Mouse (Mus musculus): ENCODE measurements around the gene Nccrp1. TPM values are rescaled to one million over a fixed set of nuclear protein-coding genes. Genes with fewer than 3 reads are reported as not detected.
"Not testable (repeated sequence)": the region's sequence is repeated elsewhere in the genome, so short reads cannot be mapped to it uniquely, and the experiment has no call there.

The Nccrp1 gene
- polyA plus RNA-seq, 1 experiment: 0.10 TPM

- no peak for TF ChIP-seq CTCF (IDR thresholded peaks at IDR 0.05; ENCODE audit: extremely low read depth, insufficient read depth, low read length)
- no peak for TF ChIP-seq POLR2A (IDR thresholded peaks at IDR 0.05; ENCODE audit: extremely low read depth, insufficient read depth, low read length)
- no peak within 1 kb of the TSS for H3K27ac ChIP-seq (ENCODE audit: insufficient read depth, low read length)
These were observed 6.5 kb downstream of the Nccrp1 start, which contains the start of gene Sycn for GRCm38 (mm10) chr7:28540526-28540925. Sycn (plus strand) TSS chr7:28540885.

GRCm38 (mm10) chr7:28538886-28539285 lies 8.2 kb downstream of the Nccrp1 start:
- H3K4me1 ChIP-seq (ENCODE audit: control insufficient read depth, insufficient read depth, low read length): not testable (repeated sequence)

More at GRCm38 (mm10) chr7:28540526-28540925, 6.5 kb downstream of the Nccrp1 start, which contains the start of gene Sycn:
- Histone ChIP-seq H3K4me1 (ENCODE audit: control insufficient read depth, insufficient read depth, low read length) (no peaks in the 10 kb centered on the region), H3K4me3 (ENCODE audit: insufficient read depth, low read length) (no peak within 1 kb of the TSS)

DNA sequence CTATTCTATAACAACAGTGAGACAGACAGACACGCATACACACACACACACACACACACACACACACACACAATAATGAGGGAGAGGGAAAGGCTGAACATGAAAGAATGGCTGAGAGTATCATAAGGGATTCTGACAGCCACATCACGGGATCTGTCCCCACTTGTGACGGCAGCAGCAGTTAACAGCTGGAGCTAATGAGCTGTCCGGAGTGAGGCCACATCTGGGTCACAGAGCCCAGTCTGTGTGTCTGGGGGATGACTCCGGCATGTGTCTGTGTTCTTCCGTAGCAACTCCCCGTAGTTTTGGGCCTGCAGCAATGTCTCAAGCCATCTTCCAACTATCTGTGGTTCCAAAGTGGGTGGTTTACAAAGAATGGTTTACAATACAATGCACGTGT lies 15.0 kb downstream of the Nccrp1 start:
- Histone ChIP-seq H3K4me3 (ENCODE audit: insufficient read depth, low read length) (no peak overlapping the region), H3K4me1 (ENCODE audit: control insufficient read depth, insufficient read depth, low read length) (peaks cover 1% of the 10 kb centered on the region; the same call in 1 of the 2 replicates), H3K27ac (ENCODE audit: insufficient read depth, low read length) (no peak overlapping the region)
- TF ChIP-seq CTCF (IDR thresholded peaks at IDR 0.05; ENCODE audit: extremely low read depth, insufficient read depth, low read length) (no peak), POLR2A (IDR thresholded peaks at IDR 0.05; ENCODE audit: extremely low read depth, insufficient read depth, low read length) (no peak)

More at GRCm38 (mm10) chr7:28538886-28539285, 8.2 kb downstream of the Nccrp1 start:
- not testable (repeated sequence) for H3K27ac ChIP-seq (ENCODE audit: insufficient read depth, low read length); H3K4me3 ChIP-seq (ENCODE audit: insufficient read depth, low read length)

DNA sequence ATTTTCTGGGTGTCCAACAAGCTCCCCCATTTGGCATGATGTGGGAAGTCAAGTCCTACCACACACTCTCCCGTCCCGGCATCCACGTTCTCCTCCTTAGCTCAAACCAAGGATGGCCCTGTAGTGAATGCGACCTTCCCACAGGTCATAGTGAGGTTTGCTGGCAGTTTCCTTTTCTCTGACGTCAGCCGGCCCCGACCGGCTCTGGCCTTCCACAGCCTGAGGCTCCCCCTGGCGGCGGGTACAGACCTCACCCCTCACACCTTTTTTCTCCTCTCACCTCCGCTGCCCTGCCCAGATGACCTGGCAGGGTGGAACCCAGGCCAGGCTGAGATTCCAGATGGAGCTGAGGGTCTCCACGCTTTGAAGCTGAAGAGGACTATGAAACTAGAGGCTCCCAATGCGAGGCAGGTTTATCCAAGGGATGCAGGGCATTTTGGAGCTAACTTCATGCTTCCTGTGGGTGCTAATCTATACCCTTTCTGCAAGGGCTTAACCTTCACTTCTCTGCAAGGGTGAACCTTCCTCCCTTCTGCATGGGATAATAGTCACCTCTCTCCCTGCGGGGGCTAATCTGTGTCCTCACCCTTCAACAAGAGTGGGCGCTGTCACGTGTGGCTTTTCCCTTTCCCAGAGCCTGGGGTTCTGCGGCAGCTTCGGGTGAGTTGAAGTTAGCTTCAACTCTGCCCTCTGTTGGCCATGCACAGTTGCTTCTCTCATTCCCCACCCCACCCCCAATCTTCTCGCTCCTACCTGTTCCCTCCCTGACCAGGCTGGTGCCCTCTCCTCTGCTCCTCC lies 18.9 kb downstream of the Nccrp1 start:
- TF ChIP-seq POLR2A (IDR thresholded peaks at IDR 0.05; ENCODE audit: extremely low read depth, insufficient read depth, low read length) (no peak), CTCF (IDR thresholded peaks at IDR 0.05; ENCODE audit: extremely low read depth, insufficient read depth, low read length) (peak; percentile 47; the same call in 1 of the 2 replicates)

GRCm38 (mm10) chr7:28522536-28522935 lies 24.5 kb downstream of the Nccrp1 start, which contains the start of gene Ifnl3:
Ifnl3 (plus strand) TSS chr7:28522836.
- H3K4me1 ChIP-seq (ENCODE audit: control insufficient read depth, insufficient read depth, low read length); H3K27ac ChIP-seq (ENCODE audit: insufficient read depth, low read length); H3K4me3 ChIP-seq (ENCODE audit: insufficient read depth, low read length): not testable (repeated sequence)

More for the DNA sequence above, 18.9 kb downstream of the Nccrp1 start:
- Histone ChIP-seq H3K27ac (ENCODE audit: insufficient read depth, low read length) (no peak overlapping the region), H3K4me3 (ENCODE audit: insufficient read depth, low read length) (no peak overlapping the region), H3K4me1 (ENCODE audit: control insufficient read depth, insufficient read depth, low read length) (peaks cover 1% of the 10 kb centered on the region; the same call in 1 of the 2 replicates)

- H3K4me3 ChIP-seq (ENCODE audit: insufficient read depth, low read length): no peak overlapping the region
- TF ChIP-seq POLR2A (IDR thresholded peaks at IDR 0.05; ENCODE audit: extremely low read depth, insufficient read depth, low read length) (no peak), CTCF (IDR thresholded peaks at IDR 0.05; ENCODE audit: extremely low read depth, insufficient read depth, low read length) (no peak)
- H3K4me1 ChIP-seq (ENCODE audit: control insufficient read depth, insufficient read depth, low read length): no peaks in the 10 kb centered on the region
- no peak overlapping the region for H3K27ac ChIP-seq (ENCODE audit: insufficient read depth, low read length)
These were observed 35.6 kb downstream of the Nccrp1 start for GRCm38 (mm10) chr7:28511441-28511840.

DNA sequence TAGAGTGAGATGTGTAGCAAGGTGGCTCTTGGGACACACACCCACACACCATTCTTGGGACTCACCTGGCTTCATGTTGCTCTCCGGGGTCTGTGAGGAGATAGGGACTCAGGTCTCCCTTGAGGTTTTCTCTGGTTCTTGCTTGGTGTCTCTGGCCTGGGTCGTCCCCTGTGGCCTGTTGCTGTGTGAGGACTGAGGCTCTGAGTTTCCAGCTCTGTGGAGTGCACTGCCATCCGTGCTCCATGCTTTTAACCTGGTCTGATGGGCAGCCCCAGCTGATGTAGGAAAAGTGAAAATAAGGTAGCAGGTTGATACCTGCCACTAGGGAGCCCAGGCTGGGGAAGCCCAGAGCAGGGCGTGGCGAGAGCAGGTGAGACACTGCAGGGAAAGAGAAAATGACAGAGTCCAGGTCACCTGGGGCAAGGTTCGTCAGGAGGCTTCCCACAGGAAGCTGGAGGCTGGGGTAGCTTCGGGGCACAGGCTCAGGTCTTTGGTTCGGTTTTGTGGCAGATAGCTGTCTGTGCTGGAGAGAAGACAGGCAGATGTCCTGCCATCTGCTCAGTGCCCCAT lies 36.6 kb downstream of the Nccrp1 start, which contains the start of gene Ifnl2:
Gene Ifnl2 (minus strand): TSS at position 51 of the 570 bp plus-strand sequence.
- not testable (repeated sequence) for H3K27ac ChIP-seq (ENCODE audit: insufficient read depth, low read length); H3K4me1 ChIP-seq (ENCODE audit: control insufficient read depth, insufficient read depth, low read length); H3K4me3 ChIP-seq (ENCODE audit: insufficient read depth, low read length)

- not testable (repeated sequence) for H3K4me3 ChIP-seq (ENCODE audit: insufficient read depth, low read length); H3K4me1 ChIP-seq (ENCODE audit: control insufficient read depth, insufficient read depth, low read length); H3K27ac ChIP-seq (ENCODE audit: insufficient read depth, low read length)
These were observed 37.9 kb downstream of the Nccrp1 start for GRCm38 (mm10) chr7:28509121-28509520.

DNA sequence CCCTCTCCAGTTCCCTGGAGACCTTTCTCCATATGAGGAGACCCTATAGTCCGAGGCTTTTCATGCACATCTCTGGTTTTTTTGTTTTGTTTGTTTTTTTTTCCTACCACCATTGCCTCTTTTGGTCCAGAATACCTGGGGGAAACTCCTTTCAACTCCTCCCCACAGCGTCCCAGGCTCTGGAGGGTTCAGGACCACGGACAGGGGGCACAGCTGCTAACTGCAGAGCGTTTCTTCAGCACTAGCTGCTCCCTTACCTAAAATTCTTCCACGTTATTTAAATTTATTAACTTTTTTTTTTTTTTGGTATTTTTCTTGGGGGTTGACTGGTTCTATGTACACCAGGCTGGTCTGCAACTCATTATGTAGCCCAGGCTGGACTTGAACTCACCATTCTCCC lies 41.5 kb downstream of the Nccrp1 start:
- Histone ChIP-seq H3K4me3 (ENCODE audit: insufficient read depth, low read length) (no peak overlapping the region), H3K27ac (ENCODE audit: insufficient read depth, low read length) (no peak overlapping the region), H3K4me1 (ENCODE audit: control insufficient read depth, insufficient read depth, low read length) (no peaks in the 10 kb centered on the region)
- TF ChIP-seq CTCF (IDR thresholded peaks at IDR 0.05; ENCODE audit: extremely low read depth, insufficient read depth, low read length) (no peak), POLR2A (IDR thresholded peaks at IDR 0.05; ENCODE audit: extremely low read depth, insufficient read depth, low read length) (no peak)

DNA sequence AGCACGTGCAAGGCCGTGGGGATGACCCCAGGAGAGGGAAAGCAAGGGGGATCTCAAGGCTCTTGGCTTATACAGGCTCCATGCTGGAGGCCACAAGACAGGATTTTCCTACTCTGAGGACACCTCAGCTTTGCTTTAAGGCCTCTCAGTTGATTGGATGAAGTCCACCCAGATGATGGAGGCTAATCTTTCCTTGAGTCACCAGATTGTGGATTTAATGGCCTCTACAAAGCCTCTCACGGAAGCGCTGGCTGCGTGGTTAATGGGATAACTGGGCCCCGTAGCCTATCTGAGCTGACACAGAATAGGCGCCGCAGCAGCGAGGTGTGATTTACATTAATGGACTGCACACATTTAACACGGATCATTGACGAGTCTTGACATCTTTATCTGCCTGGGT lies 51.6 kb downstream of the Nccrp1 start:
- TF ChIP-seq POLR2A (IDR thresholded peaks at IDR 0.05; ENCODE audit: extremely low read depth, insufficient read depth, low read length) (no peak), CTCF (IDR thresholded peaks at IDR 0.05; ENCODE audit: extremely low read depth, insufficient read depth, low read length) (no peak)
- Histone ChIP-seq H3K27ac (ENCODE audit: insufficient read depth, low read length) (no peak overlapping the region), H3K4me1 (ENCODE audit: control insufficient read depth, insufficient read depth, low read length) (no peaks in the 10 kb centered on the region), H3K4me3 (ENCODE audit: insufficient read depth, low read length) (no peak overlapping the region)

Other genes with a start within 250 kb of the Nccrp1 start
- gene Dll3, start 245.0 kb downstream of the Nccrp1 start, polyA plus RNA-seq (2012; rRNA removed): 2.2 TPM in 2 replicates
- 56.9 and 58.6 TPM in 2 replicates for gene Timm50, start 235.2 kb downstream of the Nccrp1 start, polyA plus RNA-seq (2012; rRNA removed)
- 112 and 113 TPM in 2 replicates for gene Supt5, start 208.5 kb downstream of the Nccrp1 start, polyA plus RNA-seq (2012; rRNA removed)
- 648 and 653 TPM in 2 replicates for gene Rps16, start 196.6 kb downstream of the Nccrp1 start, polyA plus RNA-seq (2012; rRNA removed)
- gene Plekhg2, start 174.7 kb downstream of the Nccrp1 start, polyA plus RNA-seq (2012; rRNA removed): 3.5 and 4.2 TPM in 2 replicates
- 3.6 and 3.8 TPM in 2 replicates for gene Zfp36, start 167.0 kb downstream of the Nccrp1 start, polyA plus RNA-seq (2012; rRNA removed)
- 38.6 and 42.6 TPM in 2 replicates for gene Med29, start 154.5 kb downstream of the Nccrp1 start, polyA plus RNA-seq (2012; rRNA removed)
- gene Paf1, start 154.3 kb downstream of the Nccrp1 start, polyA plus RNA-seq (2012; rRNA removed): 101 and 108 TPM in 2 replicates
- gene Gmfg, start 109.8 kb downstream of the Nccrp1 start, polyA plus RNA-seq (2012; rRNA removed): 2.8 and 5.1 TPM in 2 replicates
- gene Lrfn1, start 95.3 kb downstream of the Nccrp1 start, polyA plus RNA-seq (2012; rRNA removed): 47.0 and 51.1 TPM in 2 replicates
- gene Ifnl2, start 36.8 kb downstream of the Nccrp1 start, polyA plus RNA-seq (2012; rRNA removed): not detected in 2 replicates
- gene Ifnl3, start 24.4 kb downstream of the Nccrp1 start, polyA plus RNA-seq (2012; rRNA removed): not detected in 2 replicates
- not detected in 2 replicates for gene Sycn, start 6.4 kb downstream of the Nccrp1 start, polyA plus RNA-seq (2012; rRNA removed)
- 59.0 and 63.8 TPM in 2 replicates for gene Samd4b, start 50.9 kb upstream of the Nccrp1 start, polyA plus RNA-seq (2012; rRNA removed)
- gene Pak4, start 50.9 kb upstream of the Nccrp1 start, polyA plus RNA-seq (2012; rRNA removed): 8.0 and 8.2 TPM in 2 replicates
- 0.89 and 1.3 TPM in 2 replicates for gene Acp7, start 84.1 kb upstream of the Nccrp1 start, polyA plus RNA-seq (2012; rRNA removed)
- 37.5 and 45.6 TPM in 2 replicates for gene Fbxo27, start 145.6 kb upstream of the Nccrp1 start, polyA plus RNA-seq (2012; rRNA removed)
- 3.0 and 3.4 TPM in 2 replicates for gene Fbxo17, start 169.6 kb upstream of the Nccrp1 start, polyA plus RNA-seq (2012; rRNA removed)
- gene Mrps12, start 194.6 kb upstream of the Nccrp1 start, polyA plus RNA-seq (2012; rRNA removed): 94.0 and 104 TPM in 2 replicates
- 15.2 and 15.5 TPM in 2 replicates for gene Sars2, start 194.7 kb upstream of the Nccrp1 start, polyA plus RNA-seq (2012; rRNA removed)
- gene Ccer2, start 208.9 kb upstream of the Nccrp1 start, polyA plus RNA-seq (2012; rRNA removed): 2.9 and 4.5 TPM in 2 replicates
- gene Sirt2, start 219.5 kb upstream of the Nccrp1 start, polyA plus RNA-seq (2012; rRNA removed): 267 and 291 TPM in 2 replicates
- 34.0 and 36.4 TPM in 2 replicates for gene Nfkbib, start 220.3 kb upstream of the Nccrp1 start, polyA plus RNA-seq (2012; rRNA removed)
- 2.3 and 2.4 TPM in 2 replicates for gene Rinl, start 241.7 kb upstream of the Nccrp1 start, polyA plus RNA-seq (2012; rRNA removed)

All from cortical plate, adult 2 months (tissue).